Mouse (Mus musculus): ENCODE measurements around the gene Palm2.
A peak's percentile ranks its signal among the peaks of the same experiment; 100 is the strongest.

Gene Palm2

GRCm38 (mm10) chr4:57514003-57514937 lies 80.2 kb downstream of the Palm2 start:
- DNase-seq = no peak

GRCm38 (mm10) chr4:57515356-57515755 lies 81.3 kb downstream of the Palm2 start:
- DNase-seq = no peak

DNA sequence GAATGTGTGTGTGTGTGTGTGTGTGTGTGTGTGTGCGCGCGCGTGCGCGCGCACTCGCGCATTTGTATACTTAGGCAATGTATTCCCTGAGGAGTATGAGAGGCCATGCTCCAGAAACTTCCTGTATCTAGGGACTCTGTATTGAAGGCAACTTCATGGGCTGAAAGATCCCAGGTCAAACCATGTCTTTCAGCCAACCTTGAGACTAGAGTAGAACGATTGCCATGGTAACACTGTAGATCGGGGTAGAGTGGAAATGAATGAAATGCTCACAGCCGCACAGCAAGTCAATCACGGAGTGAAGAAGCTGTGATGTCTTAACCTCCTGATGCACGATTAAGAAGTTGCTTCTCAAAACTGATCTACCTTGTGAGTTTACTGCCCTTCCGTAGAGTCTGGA lies 89.4 kb downstream of the Palm2 start:
- DNase-seq = no peak

DNA sequence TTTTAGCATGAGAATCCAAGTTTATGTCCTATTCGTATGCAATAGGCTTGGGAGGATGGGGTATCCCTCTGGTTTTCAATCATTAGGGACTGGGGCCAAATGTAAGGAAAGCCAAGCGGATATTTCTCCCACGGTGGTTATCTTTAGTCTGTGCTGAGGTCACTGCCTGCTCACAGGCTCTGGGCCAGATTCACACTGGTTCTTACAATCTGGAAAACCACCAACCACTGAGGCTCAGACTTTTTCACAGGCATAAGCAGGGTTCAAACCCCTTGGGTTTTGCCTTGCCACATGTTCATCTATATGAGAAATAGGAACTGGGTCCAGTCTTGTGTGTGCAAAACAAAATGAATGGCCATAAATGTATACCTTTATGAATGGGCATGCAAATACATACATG lies 90.4 kb downstream of the Palm2 start:
- peak; percentile 23 to 46 for DNase-seq

DNA sequence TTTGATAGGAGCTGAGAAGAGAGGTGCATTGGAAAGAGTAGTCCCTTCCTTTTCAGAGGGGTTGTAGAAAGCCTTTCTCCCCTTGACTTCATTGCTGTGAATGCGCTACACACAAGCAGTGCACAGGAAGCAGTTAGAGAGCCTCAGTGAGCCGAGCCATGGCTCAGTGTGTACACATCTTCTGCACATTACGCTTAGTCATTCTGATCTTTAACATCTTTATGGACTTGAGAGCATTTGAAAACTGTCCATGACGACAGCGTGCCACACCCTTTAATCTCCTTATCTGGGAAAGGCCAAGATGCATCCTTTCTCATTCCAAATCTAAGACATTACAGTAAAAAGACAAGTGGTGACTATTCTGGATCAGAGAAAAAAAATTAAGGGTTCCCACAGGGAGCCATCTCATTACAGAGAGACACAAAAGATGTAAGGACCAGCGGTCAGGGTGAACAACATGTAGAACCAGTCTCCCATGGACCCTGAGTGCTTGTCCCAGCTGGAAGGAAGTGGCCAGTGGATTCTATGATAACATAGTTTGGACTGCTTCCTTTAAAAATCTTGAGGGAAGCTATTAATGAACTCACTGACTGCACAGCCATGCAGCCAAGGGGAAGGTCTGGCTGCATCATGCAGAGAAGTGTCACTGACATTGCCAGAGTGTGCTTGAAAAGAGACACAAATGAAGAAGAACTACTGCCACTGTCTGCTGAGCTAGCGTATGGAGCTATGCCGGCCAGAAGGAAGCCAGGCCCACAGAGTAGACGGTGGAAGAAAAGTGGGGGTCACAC lies 91.4 kb downstream of the Palm2 start:
- peak in 1 of 2 experiments; percentile 12 for DNase-seq

DNA sequence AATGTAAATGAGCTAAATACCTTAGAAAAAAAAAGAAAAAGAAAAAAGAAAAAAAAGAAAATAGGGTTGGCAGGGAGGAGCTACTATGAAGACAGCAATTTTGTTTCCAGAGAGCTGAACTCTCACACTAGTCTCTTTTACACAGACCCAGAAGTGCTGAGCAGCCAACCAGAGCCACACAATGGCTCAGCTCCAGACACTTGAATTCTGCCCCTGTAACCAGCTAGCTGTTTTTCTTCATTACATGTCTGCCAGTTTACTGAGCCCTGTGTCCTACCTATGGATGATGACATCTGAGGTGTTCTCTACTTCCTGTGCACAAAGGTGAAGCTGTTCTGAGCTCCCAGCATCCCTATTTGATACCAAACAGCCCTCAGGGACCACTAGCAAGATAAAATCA lies 94.2 kb downstream of the Palm2 start:
- DNase-seq = no peak

- DNase-seq = no peak
These were observed 99.6 kb downstream of the Palm2 start for GRCm38 (mm10) chr4:57533686-57534085.

GRCm38 (mm10) chr4:57534232-57534631 lies 100.2 kb downstream of the Palm2 start:
- no peak for DNase-seq

DNA sequence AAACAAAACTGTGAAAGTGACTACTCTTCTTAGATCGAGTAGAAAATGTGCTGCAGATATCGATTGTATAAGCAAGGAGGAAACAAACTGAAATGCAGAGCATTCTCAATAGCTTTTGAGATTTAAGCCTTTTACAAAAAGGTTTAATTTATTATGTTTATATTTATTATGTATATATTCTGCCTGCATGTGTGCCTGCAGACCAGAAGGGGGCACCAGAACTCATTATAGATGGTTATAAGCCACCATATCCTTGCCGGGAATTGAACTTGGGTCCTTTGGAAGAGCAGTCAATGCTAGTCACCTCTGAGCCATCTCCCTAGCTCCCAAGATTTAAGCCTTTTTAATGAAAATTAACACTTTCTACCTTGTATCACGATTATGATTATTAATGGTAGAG lies 101.0 kb downstream of the Palm2 start:
- DNase-seq = no peak

GRCm38 (mm10) chr4:57538029-57538688 lies 104.1 kb downstream of the Palm2 start:
- DNase-seq = no peak

- no peak for DNase-seq
These were observed 109.7 kb downstream of the Palm2 start for GRCm38 (mm10) chr4:57543692-57544256.

GRCm38 (mm10) chr4:57547785-57548184 lies 113.7 kb downstream of the Palm2 start:
- DNase-seq = no peak

- DNase-seq = no peak
These were observed 116.2 kb downstream of the Palm2 start for GRCm38 (mm10) chr4:57550216-57550615.

DNA sequence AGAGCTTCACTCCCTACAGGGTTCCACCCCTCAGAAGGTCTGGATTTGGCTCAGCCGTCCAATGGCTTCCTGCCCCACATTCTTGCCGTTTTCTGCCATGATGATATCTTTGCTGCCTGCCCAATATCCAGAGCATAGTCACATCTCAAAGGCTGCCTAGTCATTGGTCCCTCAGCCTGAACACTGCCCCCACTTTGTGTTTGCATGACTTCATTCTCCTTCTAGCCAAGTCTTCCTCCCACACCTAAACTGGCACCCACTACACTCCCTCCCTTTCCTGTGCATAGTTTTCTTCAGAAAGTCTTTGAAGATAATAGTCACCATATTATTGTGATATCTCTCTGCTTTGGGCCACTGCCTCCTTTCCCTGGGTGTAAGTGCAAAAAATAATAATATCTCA lies 123.1 kb downstream of the Palm2 start:
- DNase-seq = no peak

- no peak for DNase-seq
These were observed 125.4 kb downstream of the Palm2 start for GRCm38 (mm10) chr4:57559438-57559837.

DNA sequence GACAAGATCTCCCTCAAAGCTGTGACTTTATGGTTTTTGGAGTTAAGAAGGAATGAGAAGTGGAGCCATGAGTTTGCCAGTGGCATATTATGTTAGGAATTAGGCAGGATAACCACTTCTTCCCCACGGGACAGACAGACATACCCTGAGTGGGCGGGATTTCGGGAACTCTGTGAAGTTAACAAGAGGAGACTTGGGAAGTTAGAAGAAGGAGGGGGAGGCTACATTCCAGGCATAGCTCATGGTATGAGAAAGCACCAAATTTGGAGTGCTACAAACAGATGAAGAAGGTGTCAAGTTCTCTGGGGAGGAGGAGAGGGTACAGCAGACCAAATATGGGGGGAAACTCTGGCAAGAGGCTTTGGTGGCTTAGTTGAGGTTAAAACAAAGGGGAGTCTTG lies 126.0 kb downstream of the Palm2 start:
- no peak for DNase-seq

- DNase-seq = no peak
These were observed 127.0 kb downstream of the Palm2 start for GRCm38 (mm10) chr4:57561055-57561454.

- DNase-seq = no peak
These were observed 131.2 kb downstream of the Palm2 start for GRCm38 (mm10) chr4:57565283-57565682.

GRCm38 (mm10) chr4:57565811-57566210 lies 131.8 kb downstream of the Palm2 start:
- peak in 1 of 2 experiments; percentile 22 for DNase-seq

- peak; percentile 66 to 71 for DNase-seq
These were observed 133.7 kb downstream of the Palm2 start, which contains the start of gene Pakap for GRCm38 (mm10) chr4:57567666-57568206. TSS of gene Pakap (plus strand) at chr4:57568179.

GRCm38 (mm10) chr4:57568268-57569068 lies 134.4 kb downstream of the Palm2 start:
- peak; percentile 19 to 26 for DNase-seq

- no peak for DNase-seq
These were observed 135.0 kb downstream of the Palm2 start for GRCm38 (mm10) chr4:57569069-57569355.
